Mouse (Mus musculus) CH12.LX (cell line): ENCODE data around the gene Stx11. TPM values are rescaled to one million over a fixed set of nuclear protein-coding genes. Genes with fewer than 3 reads are reported as not detected.

Experiments used
- DNase-seq: peaks from one replicate; pipeline ENCODE4 v3.0.0-alpha.2; 2013; ENCODE audit errors: extremely low read depth
- H3K27ac ChIP-seq: 2 replicates; pipeline ENCODE4 v1.5.1; 2012; ENCODE audit warnings: low read depth, mild to moderate bottlenecking, control low read depth, moderate library complexity; ENCODE audit not compliant: insufficient read depth
- H3K27me3 ChIP-seq: replicated peaks from 2 replicates; pipeline ENCODE3; 2012; ENCODE audit warnings: inconsistent platforms
- H3K36me3 ChIP-seq, 2 experiments: replicated peaks in 1 of 2; 2 replicates each; pipeline versions ENCODE3 to v1.6.1; 2012; ENCODE audit warnings: inconsistent platforms in 1 of 2, low read length in 1 of 2, mild to moderate bottlenecking in 1 of 2, mixed read lengths in 1 of 2, moderate library complexity in 1 of 2; ENCODE audit not compliant: control insufficient read depth in 1 of 2, insufficient read depth in 1 of 2
- H3K4me1 ChIP-seq, 2 experiments: 2 replicates each; pipeline ENCODE4 v1.6.1; 2012; ENCODE audit warnings: inconsistent platforms in 1 of 2, moderate library complexity in 1 of 2; ENCODE audit not compliant: insufficient read depth in 2 of 2, control insufficient read depth in 1 of 2
- H3K4me2 ChIP-seq: 2 replicates; pipeline ENCODE4 v1.6.1; 2012; ENCODE audit warnings: low read depth, mild to moderate bottlenecking, control low read depth; ENCODE audit not compliant: poor library complexity, insufficient read depth, severe bottlenecking
- H3K4me3 ChIP-seq, 3 experiments: fragments of 150-350 bp in 1 of 3; sonication (generic) in 1 of 3; replicated peaks in 1 of 3; 2 replicates each; pipeline versions ENCODE3 to v1.5.1; 2011 to 2012; ENCODE audit warnings: low read depth in 2 of 3, low read length in 2 of 3, mild to moderate bottlenecking in 2 of 3, moderate library complexity in 2 of 3, control low read depth in 1 of 3, improper control_type of control experiment in 1 of 3, inconsistent platforms in 1 of 3, mixed read lengths in 1 of 3; ENCODE audit not compliant: poor library complexity in 1 of 3
- H3K79me2 ChIP-seq: replicated peaks from 2 replicates; pipeline ENCODE4 v1.6.1; 2012; ENCODE audit warnings: mild to moderate bottlenecking, moderate library complexity; ENCODE audit not compliant: control insufficient read depth, poor library complexity, insufficient read depth, severe bottlenecking; ENCODE audit errors: extremely low read depth
- H3K9ac ChIP-seq: 2 replicates; pipeline ENCODE4 v1.6.1; 2012; ENCODE audit warnings: low read depth, mild to moderate bottlenecking, control low read depth, moderate library complexity; ENCODE audit not compliant: insufficient read depth
- H3K9me3 ChIP-seq: replicated peaks from 2 replicates; pipeline ENCODE3; 2012; ENCODE audit warnings: low read length, inconsistent platforms, mixed read lengths
- CHD1 ChIP-seq: IDR thresholded peaks from 2 replicates; pipeline ENCODE4 v1.6.1; 2012; ENCODE audit warnings: low read depth, low read length, improper control_type of control experiment, inconsistent platforms
- CTCF ChIP-seq, 2 experiments: IDR thresholded peaks in 1 of 2; conservative IDR thresholded peaks in 1 of 2; 2 replicates each; pipeline ENCODE4 v1.5.1; 2011 to 2012; ENCODE audit warnings: low read depth in 2 of 2, low read length in 2 of 2, improper control_type of control experiment in 1 of 2, inconsistent platforms in 1 of 2, mild to moderate bottlenecking in 1 of 2, moderate library complexity in 1 of 2
- E2F4 ChIP-seq: IDR thresholded peaks from 2 replicates; pipeline ENCODE4 v1.6.1; 2011; ENCODE audit warnings: low read depth, low read length, improper control_type of control experiment; ENCODE audit not compliant: insufficient replicate concordance
- ELF1 ChIP-seq: IDR thresholded peaks from 2 replicates; pipeline ENCODE4 v1.6.1; 2014; ENCODE audit warnings: low read depth, mild to moderate bottlenecking, inconsistent platforms, low read length, improper control_type of control experiment
- HCFC1 ChIP-seq: IDR thresholded peaks from 2 replicates; pipeline ENCODE4 v1.6.1; 2012; ENCODE audit warnings: low read depth, mild to moderate bottlenecking, inconsistent platforms, low read length, improper control_type of control experiment
- IRF4 ChIP-seq: IDR thresholded peaks from 2 replicates; pipeline ENCODE4 v1.6.1; 2014; ENCODE audit warnings: low read depth, mild to moderate bottlenecking, inconsistent platforms, low read length, improper control_type of control experiment
- JUN ChIP-seq: IDR thresholded peaks from 2 replicates; pipeline ENCODE4 v1.6.1; 2011; ENCODE audit warnings: low read depth, mild to moderate bottlenecking, low read length, improper control_type of control experiment, moderate library complexity; ENCODE audit not compliant: insufficient read depth
- JUND ChIP-seq: conservative IDR thresholded peaks from 2 replicates; pipeline ENCODE4 v1.6.1; 2011; ENCODE audit warnings: low read depth, low read length, improper control_type of control experiment
- KAT2A ChIP-seq: IDR thresholded peaks from 2 replicates; pipeline ENCODE4 v1.6.1; 2012; ENCODE audit warnings: low read length, improper control_type of control experiment, inconsistent platforms; ENCODE audit not compliant: insufficient replicate concordance
- MAZ ChIP-seq: IDR thresholded peaks from 2 replicates; pipeline ENCODE4 v1.6.1; 2012; ENCODE audit warnings: low read depth, mild to moderate bottlenecking, inconsistent platforms, low read length, improper control_type of control experiment, moderate library complexity
- MXI1 ChIP-seq: IDR thresholded peaks from 2 replicates; pipeline ENCODE4 v1.6.1; 2011; ENCODE audit warnings: mild to moderate bottlenecking, low read depth, low read length, improper control_type of control experiment
- MYC ChIP-seq: IDR thresholded peaks from 2 replicates; pipeline ENCODE4 v1.6.1; 2011; ENCODE audit warnings: low read depth, mild to moderate bottlenecking, improper control_type of control experiment, low read length
- NELFE ChIP-seq: IDR thresholded peaks from 2 replicates; pipeline ENCODE4 v1.6.1; 2011; ENCODE audit warnings: low read depth, low read length, improper control_type of control experiment
- PAX5 ChIP-seq: IDR thresholded peaks from 2 replicates; pipeline ENCODE4 v1.6.1; 2012; ENCODE audit warnings: low read length, inconsistent platforms, mixed read lengths
- POLR2A ChIP-seq: IDR thresholded peaks from 2 replicates; pipeline ENCODE4 v1.6.1; 2011; ENCODE audit warnings: low read depth, mild to moderate bottlenecking, improper control_type of control experiment, low read length
- RAD21 ChIP-seq: IDR thresholded peaks from 2 replicates; pipeline ENCODE4 v1.6.1; 2011; ENCODE audit warnings: low read depth, mild to moderate bottlenecking, low read length, improper control_type of control experiment, moderate library complexity
- RCOR1 ChIP-seq: conservative IDR thresholded peaks from 2 replicates; pipeline ENCODE4 v1.6.1; 2012; ENCODE audit warnings: low read depth, mild to moderate bottlenecking, inconsistent platforms, low read length, improper control_type of control experiment
- SMC3 ChIP-seq: IDR thresholded peaks from 2 replicates; pipeline ENCODE4 v1.6.1; 2011; ENCODE audit warnings: low read depth, low read length, improper control_type of control experiment
- TBP ChIP-seq: conservative IDR thresholded peaks from 2 replicates; pipeline ENCODE4 v1.6.1; 2011; ENCODE audit warnings: low read depth, low read length, improper control_type of control experiment
- ZC3H11A ChIP-seq: IDR thresholded peaks from 2 replicates; pipeline ENCODE4 v1.6.1; 2012; ENCODE audit warnings: low read depth, mild to moderate bottlenecking, inconsistent platforms, low read length, improper control_type of control experiment
- dilution Hi-C: fragments of 300-500 bp; cut with MboI; formaldehyde crosslinking; loops from 2 replicates; pipeline ENCODE4 v1.14.3; 2020; ENCODE audit warnings: low sequenced_read_pairs; ENCODE audit not compliant: extremely low pct_unique_long_range_greater_than_20kb, extremely low pct_ligation_motif_present
- in situ Hi-C: fragments of 300-500 bp; cut with MboI; formaldehyde crosslinking; loops from 3 replicates; pipeline ENCODE4 v1.14.3; 2019; ENCODE audit warnings: low sequenced_read_pairs, low pct_ligation_motif_present, low pct_unique_long_range_greater_than_20kb, mixed read lengths
- polyA plus RNA-seq: library from polyadenylated mRNA; unstranded; fragments of >175 nt; gene quantifications from 2 replicates; pipeline ENCODE4 v1.2.1, GENCODE M21; 2012; ENCODE audit warnings: low read depth; ENCODE audit not compliant: insufficient read length
- total RNA-seq, 2 experiments: library from RNA; depleted of rRNA; stranded (reverse); fragments of 300-350 nt in 1 of 2; fragments of >200 nt in 1 of 2; gene quantifications; 2 replicates each; pipeline ENCODE4 v1.2.3; 2012 to 2014

Stx11 gene
- total and polyA plus RNA-seq, 3 experiments = 22.2 to 49.8 (median 47.7) TPM

GRCm38 (mm10) chr10:12930351-12930905, 33.7 kb downstream of the Stx11 start:
- in situ Hi-C loops = no loop called here
- peaks cover 4 to 6% of the 10 kb centered on the region in 2 experiments; a peak in 2 of 4 replicates for H3K4me1 ChIP-seq

DNA sequence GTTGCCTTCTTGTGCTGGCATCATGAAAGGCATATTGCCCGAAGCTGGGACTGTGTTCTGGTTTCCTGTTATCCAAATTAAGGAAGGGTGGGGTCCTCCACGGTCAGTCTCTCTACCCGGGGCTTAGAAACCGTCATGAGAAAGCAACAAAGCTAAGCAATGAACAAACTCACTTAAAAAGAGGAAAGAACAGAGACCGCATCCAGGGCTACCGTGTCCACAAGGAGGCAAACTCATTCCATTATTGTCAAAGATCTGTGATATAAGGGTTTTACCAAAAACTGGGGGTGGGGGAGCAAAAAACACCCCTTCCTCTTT, 34.3 kb downstream of the Stx11 start:
- peaks cover 9% of the 10 kb centered on the region for H3K9me3 ChIP-seq
- H3K9ac ChIP-seq = no peak overlapping the region
- H3K4me1 ChIP-seq = peaks cover 4 to 6% of the 10 kb centered on the region in 2 experiments; a peak in 2 of 4 replicates
- no peaks in the 10 kb centered on the region for H3K79me2 ChIP-seq
- in situ Hi-C loops = no loop called here
- dilution Hi-C loops = no loop called here
- peak; percentile 29; the same call in 1 of the 2 replicates for TF ChIP-seq SMC3
- no peak for TF ChIP-seq ZC3H11A
- TF ChIP-seq RAD21 = peak; percentile 4
- TF ChIP-seq E2F4 = no peak
- peak in 1 of 2 experiments; percentile 28; a peak in 2 of 4 replicates for TF ChIP-seq CTCF (conservative IDR thresholded peaks at IDR 0.05 in 1 of 2, IDR thresholded peaks at IDR 0.05 in 1 of 2; ENCODE audit: low read depth in 2 of 2, low read length in 2 of 2)
- TF ChIP-seq MYC = no peak
- TF ChIP-seq, all 38 proteins: peak for 3
- Histone ChIP-seq H3K27ac (no peak overlapping the region), H3K4me3 (no peak overlapping the region), H3K4me2 (no peak overlapping the region), H3K27me3 (no peaks in the 10 kb centered on the region), H3K36me3 (no peaks in the 10 kb centered on the region)
- no peak for DNase-seq

More at GRCm38 (mm10) chr10:12930351-12930905, 33.7 kb downstream of the Stx11 start:
- TF ChIP-seq RCOR1 = no peak
- TF ChIP-seq JUND = no peak
- TF ChIP-seq CHD1 = no peak
- TF ChIP-seq NELFE = no peak
- no peak for TF ChIP-seq KAT2A
- no peak for TF ChIP-seq MXI1
- no peak for TF ChIP-seq ZC3H11A
- no peak for TF ChIP-seq MAZ
- no peak for TF ChIP-seq POLR2A
- no peak for TF ChIP-seq TBP
- no peak for TF ChIP-seq ELF1
- TF ChIP-seq PAX5 = no peak
- no peak for TF ChIP-seq IRF4
- no peak for TF ChIP-seq HCFC1
- TF ChIP-seq JUN = no peak
- no peak for TF ChIP-seq RAD21
- no peak overlapping the region for H3K27ac ChIP-seq
- dilution Hi-C loops = no loop called here
- no peaks in the 10 kb centered on the region for H3K36me3 ChIP-seq
- peaks cover 4% of the 10 kb centered on the region for H3K9me3 ChIP-seq
- DNase-seq = no peak
- no peak overlapping the region for H3K9ac ChIP-seq
- no peak overlapping the region for H3K4me3 ChIP-seq
- H3K27me3 ChIP-seq = no peaks in the 10 kb centered on the region
- no peaks in the 10 kb centered on the region for H3K79me2 ChIP-seq
- no peak overlapping the region for H3K4me2 ChIP-seq
